Mouse (Mus musculus): Measurements from ENCODE around the gene Gm21310. TPM values are rescaled to one million over a fixed set of nuclear protein-coding genes. Genes with fewer than 3 reads are reported as not detected.
"Not testable (repeated sequence)": the region's sequence is repeated elsewhere in the genome, so short reads cannot be mapped to it uniquely, and the experiment has no call there.

Gm21310 gene
- polyA plus RNA-seq (2015; fragmentation: Nextera tagmentation; extraction: Ambion mirVana) = not detected in 2 replicates

DNA sequence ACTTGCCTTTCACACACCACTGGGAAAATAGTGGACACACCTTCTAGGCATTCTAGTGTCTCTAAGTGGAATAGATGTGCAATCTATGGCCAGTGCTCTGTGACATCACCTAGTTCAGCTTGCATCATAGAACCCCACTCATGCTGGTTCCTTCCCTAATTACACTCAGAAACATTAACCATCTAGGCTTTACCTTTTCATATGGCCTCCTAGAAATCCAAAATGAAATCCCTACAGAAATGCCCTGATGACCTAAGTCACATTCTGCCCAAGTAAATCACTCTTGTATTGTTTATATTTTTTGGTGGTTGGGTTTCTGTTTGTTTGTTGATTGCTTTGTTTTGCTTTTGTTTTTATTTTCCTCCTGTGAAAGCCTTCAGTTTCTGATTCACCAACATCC, at the start of gene Gm21310:
Gene Gm21310, minus strand, starts transcription at position 101 of the 400 bp plus-strand sequence.
- H3K27me3 ChIP-seq (replicated peaks); H3K4me2 ChIP-seq; H3K9me3 ChIP-seq (replicated peaks); H3K36me3 ChIP-seq; H3K27ac ChIP-seq (replicated peaks); H3K4me1 ChIP-seq; H3K4me3 ChIP-seq (replicated peaks); H3K9ac ChIP-seq (replicated peaks); ATAC-seq (ENCODE audit: low FRiP score): not testable (repeated sequence)

Other genes starting within 250 kb of the Gm21310 start
- not detected in 2 replicates for gene Gm20834, start 177.4 kb upstream of the Gm21310 start, polyA plus RNA-seq (2015; fragmentation: Nextera tagmentation; extraction: Ambion mirVana)